Mouse (Mus musculus) forebrain, embryonic 14.5 days (tissue): ENCODE measurements at regions not wholly inside any gene's neighbourhood (a gene's known extent, or its start where the extent isn't known, plus 50 kb on each side); places are given as distances from the start of the nearest gene placed in this dataset.

Source experiments
- ATAC-seq: fragments of 200-750 bp; cut with Nextera tagmentation; 2 replicates; pipeline ENCODE4 v1.8.0; 2017; ENCODE audit warnings: mild to moderate bottlenecking, moderate library complexity
- DNase-seq: peaks from one replicate; pipeline ENCODE4 v3.0.0-alpha.2; 2015; ENCODE audit warnings: low spot score
- H3K27ac ChIP-seq: fragments of 300-500 bp; sonication (generic); 2 replicates; pipeline ENCODE4 v1.5.1; 2014; ENCODE audit warnings: low read depth, mild to moderate bottlenecking, control low read depth, low read length, moderate library complexity
- H3K27me3 ChIP-seq: fragments of 300-500 bp; sonication (generic); replicated peaks from 2 replicates; pipeline ENCODE4 v1.6.1; 2014; ENCODE audit warnings: low read length, control low read depth, mixed read lengths; ENCODE audit not compliant: control insufficient read depth, insufficient read depth
- H3K36me3 ChIP-seq: fragments of 300-500 bp; sonication (generic); 2 replicates; pipeline ENCODE4 v1.6.1; 2014; ENCODE audit warnings: low read length, control low read depth; ENCODE audit not compliant: control insufficient read depth, insufficient read depth
- H3K4me1 ChIP-seq: fragments of 300-500 bp; sonication (generic); 2 replicates; pipeline ENCODE4 v1.6.1; 2014; ENCODE audit warnings: antibody characterized with exemption, low read length, control low read depth; ENCODE audit not compliant: control insufficient read depth, insufficient read depth
- H3K4me2 ChIP-seq: fragments of 300-500 bp; sonication (generic); 2 replicates; pipeline ENCODE4 v1.6.1; 2014; ENCODE audit warnings: mild to moderate bottlenecking, control low read depth, low read length
- H3K4me3 ChIP-seq: fragments of 300-500 bp; sonication (generic); 2 replicates; pipeline ENCODE4 v1.5.1; 2014; ENCODE audit warnings: low read depth, low read length, control low read depth
- H3K9ac ChIP-seq: fragments of 300-500 bp; sonication (generic); 2 replicates; pipeline ENCODE4 v1.6.1; 2014; ENCODE audit warnings: mild to moderate bottlenecking, low read length, control low read depth, moderate library complexity
- H3K9me3 ChIP-seq: fragments of 300-500 bp; sonication (generic); replicated peaks from 2 replicates; pipeline ENCODE4 v1.6.1; 2016; ENCODE audit warnings: low read length, control low read depth, mixed read lengths; ENCODE audit not compliant: control insufficient read depth
- WGBS: fragments of 180-500 bp; shearing (Covaris S2); extraction: QIAGEN DNeasy Blood & Tissue Kit; methylation state at CpG from one replicate; pipeline ENCODE4 v1.1.7; 2014; 5-methylcytosine and 5-hydroxymethylcytosine counted together

GRCm38 (mm10) chr12:77901254-77901653 lies 292.8 kb upstream of the Gm6657 start:
- no peaks in the 10 kb centered on the region for H3K9me3 ChIP-seq
- DNase-seq (no peak), ATAC-seq (no peak)
- no peaks in the 10 kb centered on the region for H3K4me1 ChIP-seq
- H3K4me2 ChIP-seq, result no peak overlapping the region
- H3K27me3 ChIP-seq, result no peaks in the 10 kb centered on the region
- no peak overlapping the region for H3K4me3 ChIP-seq
- no peak overlapping the region for H3K27ac ChIP-seq
- WGBS, result 18% methylated on average over 1 of the region's 1 CpGs
- no peak overlapping the region for H3K9ac ChIP-seq
- H3K36me3 ChIP-seq, result no peaks in the 10 kb centered on the region

DNA sequence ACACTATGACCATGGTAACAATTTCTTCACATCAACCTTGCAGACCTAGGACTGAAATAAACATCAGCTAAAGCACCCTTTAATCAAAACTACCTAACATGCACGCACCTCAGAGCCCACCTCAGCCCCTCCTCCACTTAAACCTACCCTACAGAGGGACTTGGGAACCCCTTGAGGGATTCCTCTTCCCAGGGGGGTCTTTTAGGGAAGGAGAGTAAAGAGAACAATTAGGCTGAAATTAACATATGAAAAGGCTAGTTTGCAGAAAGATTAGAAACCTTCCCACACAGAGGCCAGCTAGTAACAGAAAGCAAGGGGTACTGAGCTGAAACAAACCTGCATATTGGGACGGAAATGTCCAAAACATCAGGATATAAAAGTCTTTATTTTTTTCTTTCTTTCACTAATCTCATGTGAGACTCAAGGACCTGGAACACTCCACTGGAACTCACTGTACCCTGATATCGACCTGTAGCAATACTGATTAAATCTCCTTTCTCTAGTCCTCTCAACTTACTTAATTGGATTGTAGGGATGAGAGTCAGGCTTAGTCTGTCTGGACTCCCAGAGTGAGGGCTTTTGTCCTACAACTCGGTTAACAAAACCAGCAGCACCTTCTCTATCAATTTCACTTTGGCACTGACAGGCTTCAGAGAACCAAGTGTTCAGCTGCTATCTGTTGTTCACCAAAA lies 281.0 kb upstream of the Gm6657 start:
- ATAC-seq, result peak; percentile 29; the same call in 1 of the 2 replicates
- Histone ChIP-seq H3K4me1 (no peaks in the 10 kb centered on the region), H3K27ac (no peak overlapping the region), H3K36me3 (no peaks in the 10 kb centered on the region), H3K9ac (no peak overlapping the region), H3K27me3 (no peaks in the 10 kb centered on the region), H3K4me3 (no peak overlapping the region), H3K9me3 (no peaks in the 10 kb centered on the region), H3K4me2 (no peak overlapping the region)
- DNase-seq, result no peak
- WGBS, result 4% methylated on average over 4 of the region's 4 CpGs

- no peak overlapping the region for H3K4me3 ChIP-seq
- no peaks in the 10 kb centered on the region for H3K27me3 ChIP-seq
- ATAC-seq (no peak), DNase-seq (no peak)
- H3K9ac ChIP-seq, result no peak overlapping the region
- no peaks in the 10 kb centered on the region for H3K9me3 ChIP-seq
- H3K36me3 ChIP-seq, result no peaks in the 10 kb centered on the region
- no peak overlapping the region for H3K27ac ChIP-seq
- H3K4me2 ChIP-seq, result no peak overlapping the region
- WGBS, result 61% methylated on average over 4 of the region's 4 CpGs
- no peaks in the 10 kb centered on the region for H3K4me1 ChIP-seq
Measured at GRCm38 (mm10) chr12:77928729-77929128, 265.3 kb upstream of the Gm6657 start.

DNA sequence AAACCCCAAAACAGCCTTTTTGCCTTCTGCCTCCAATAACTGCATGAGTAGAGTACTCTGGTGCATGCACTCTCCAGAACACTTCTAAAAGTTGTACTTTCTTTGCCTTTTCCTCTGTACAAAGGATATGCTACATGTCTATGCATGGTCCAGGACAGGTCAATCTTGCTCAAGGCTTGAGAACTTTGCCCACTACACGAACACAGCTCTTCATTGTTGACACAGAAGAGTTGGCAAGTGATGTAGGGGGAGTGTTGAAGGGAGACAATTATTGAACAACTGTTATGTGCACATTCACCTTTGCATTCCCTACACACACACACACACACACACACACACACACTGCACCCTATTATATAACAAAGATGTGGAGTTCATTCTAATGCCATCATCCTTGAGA lies 264.5 kb upstream of the Gm6657 start:
- H3K27ac ChIP-seq, result no peak overlapping the region
- ATAC-seq, result no peak
- no peak for DNase-seq
- 74% methylated on average over 1 of the region's 1 CpGs for WGBS
- H3K4me2 ChIP-seq, result no peak overlapping the region
- no peaks in the 10 kb centered on the region for H3K9me3 ChIP-seq
- H3K4me3 ChIP-seq, result no peak overlapping the region
- H3K9ac ChIP-seq, result no peak overlapping the region
- H3K36me3 ChIP-seq, result no peaks in the 10 kb centered on the region
- no peaks in the 10 kb centered on the region for H3K4me1 ChIP-seq
- no peaks in the 10 kb centered on the region for H3K27me3 ChIP-seq

DNA sequence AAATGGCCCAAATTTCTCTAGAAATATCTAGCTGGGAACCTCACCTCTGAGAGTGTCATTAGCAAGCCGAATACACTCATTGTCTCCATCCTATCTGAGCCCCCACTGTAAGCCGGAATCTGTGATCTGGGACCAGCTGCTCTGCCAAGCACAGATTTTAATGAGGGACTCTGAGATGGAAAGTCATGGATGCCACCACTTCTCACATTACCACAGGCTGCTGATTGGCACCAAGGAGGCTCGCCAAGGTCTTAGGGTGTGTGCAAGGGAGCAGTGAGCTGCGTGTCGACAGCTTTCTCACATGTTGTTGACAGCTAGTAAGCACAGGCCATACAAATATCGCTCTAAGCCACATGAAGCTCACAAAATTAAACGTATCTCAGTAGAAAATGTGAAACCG lies 250.1 kb upstream of the Gm6657 start:
- Histone ChIP-seq H3K36me3 (no peaks in the 10 kb centered on the region), H3K4me2 (no peak overlapping the region), H3K27me3 (no peaks in the 10 kb centered on the region), H3K9ac (no peak overlapping the region), H3K27ac (no peak overlapping the region), H3K9me3 (no peaks in the 10 kb centered on the region), H3K4me3 (no peak overlapping the region), H3K4me1 (no peaks in the 10 kb centered on the region)
- ATAC-seq (peak; percentile 93), DNase-seq (peak; percentile 86)
- 35% methylated on average over 8 of the region's 8 CpGs for WGBS

DNA sequence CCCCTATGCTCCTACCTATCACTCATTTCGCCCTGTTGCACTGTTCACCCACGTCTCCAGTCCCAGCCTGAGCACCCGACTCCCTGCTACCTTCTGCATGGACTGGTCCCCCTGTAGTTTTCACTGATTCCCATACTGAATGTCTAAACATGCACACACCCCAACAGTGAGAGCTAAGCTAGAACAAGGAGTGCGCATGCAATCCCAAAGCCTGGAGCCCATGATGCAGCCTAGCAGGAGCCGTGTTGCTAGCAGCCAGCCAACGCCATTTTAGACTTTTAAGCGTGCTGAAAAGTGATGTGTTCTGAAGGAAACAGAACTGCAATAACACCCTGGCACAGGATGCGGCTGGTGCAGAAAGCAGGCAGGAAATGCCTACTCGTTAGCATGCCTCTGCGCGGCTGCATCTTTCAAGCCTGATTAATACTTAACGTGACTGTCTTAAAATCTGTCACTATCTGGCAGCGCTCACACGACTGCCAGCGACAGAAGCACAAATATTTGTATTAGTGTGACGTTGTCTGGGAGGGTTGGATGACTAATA lies 244.5 kb upstream of the Gm6657 start:
- Histone ChIP-seq H3K4me2 (peak overlapping the region; percentile 29), H3K9me3 (no peaks in the 10 kb centered on the region), H3K36me3 (no peaks in the 10 kb centered on the region), H3K9ac (no peak overlapping the region), H3K27ac (no peak overlapping the region), H3K27me3 (no peaks in the 10 kb centered on the region), H3K4me3 (no peak overlapping the region), H3K4me1 (no peaks in the 10 kb centered on the region)
- DNase-seq (peak; percentile 90), ATAC-seq (peak; percentile 92)
- WGBS, result 25% methylated on average over 16 of the region's 16 CpGs

DNA sequence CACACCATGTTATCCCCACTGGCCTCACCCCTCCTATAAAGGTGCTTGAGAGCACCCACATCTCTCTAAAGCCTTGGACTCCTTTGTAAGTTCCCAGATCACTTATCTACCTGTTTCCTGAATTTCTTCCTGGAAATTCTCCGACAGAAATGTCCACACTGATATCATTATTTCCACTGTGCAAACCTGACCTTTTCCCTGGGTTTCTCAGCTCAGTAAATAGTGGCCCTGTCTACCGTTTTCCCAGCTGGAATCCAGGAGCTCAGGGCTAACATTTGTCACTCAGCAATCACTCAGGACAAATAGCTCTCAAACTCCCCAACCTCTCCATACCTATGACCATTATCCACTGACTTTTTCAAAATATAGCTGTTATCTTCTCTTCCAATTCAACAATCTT lies 241.6 kb upstream of the Gm6657 start:
- Histone ChIP-seq H3K27me3 (no peaks in the 10 kb centered on the region), H3K4me2 (no peak overlapping the region), H3K4me3 (no peak overlapping the region), H3K9ac (no peak overlapping the region), H3K4me1 (no peaks in the 10 kb centered on the region), H3K9me3 (no peaks in the 10 kb centered on the region), H3K36me3 (no peaks in the 10 kb centered on the region), H3K27ac (no peak overlapping the region)
- no peak for ATAC-seq
- WGBS, result 73% methylated on average over 2 of the region's 2 CpGs
- no peak for DNase-seq

DNA sequence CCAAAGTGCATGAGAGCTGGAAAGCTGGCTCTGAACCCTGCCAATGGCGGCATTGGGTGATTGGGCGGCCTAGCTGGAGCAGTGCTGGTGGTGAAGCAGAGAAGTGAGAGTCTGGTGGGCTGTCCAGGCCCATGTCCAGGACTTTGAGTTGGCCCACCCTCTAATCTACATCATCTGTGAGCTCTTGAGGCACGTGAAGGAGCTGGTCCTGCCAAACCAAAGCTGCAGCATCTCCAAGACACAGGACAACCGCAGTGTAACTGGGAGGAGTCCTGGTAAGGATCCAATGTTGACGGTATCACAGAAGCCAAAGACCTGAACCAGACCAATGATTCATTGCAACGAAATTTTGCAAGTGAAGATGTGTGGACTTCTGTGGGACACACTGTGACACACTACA lies 231.4 kb upstream of the Gm6657 start:
- H3K27me3 ChIP-seq, result no peaks in the 10 kb centered on the region
- WGBS, result 91% methylated on average over 6 of the region's 6 CpGs
- H3K36me3 ChIP-seq, result no peaks in the 10 kb centered on the region
- no peak for ATAC-seq
- H3K9me3 ChIP-seq, result no peaks in the 10 kb centered on the region
- H3K4me2 ChIP-seq, result no peak overlapping the region
- H3K9ac ChIP-seq, result no peak overlapping the region
- H3K4me1 ChIP-seq, result no peaks in the 10 kb centered on the region
- H3K27ac ChIP-seq, result no peak overlapping the region
- no peak for DNase-seq
- H3K4me3 ChIP-seq, result no peak overlapping the region

DNA sequence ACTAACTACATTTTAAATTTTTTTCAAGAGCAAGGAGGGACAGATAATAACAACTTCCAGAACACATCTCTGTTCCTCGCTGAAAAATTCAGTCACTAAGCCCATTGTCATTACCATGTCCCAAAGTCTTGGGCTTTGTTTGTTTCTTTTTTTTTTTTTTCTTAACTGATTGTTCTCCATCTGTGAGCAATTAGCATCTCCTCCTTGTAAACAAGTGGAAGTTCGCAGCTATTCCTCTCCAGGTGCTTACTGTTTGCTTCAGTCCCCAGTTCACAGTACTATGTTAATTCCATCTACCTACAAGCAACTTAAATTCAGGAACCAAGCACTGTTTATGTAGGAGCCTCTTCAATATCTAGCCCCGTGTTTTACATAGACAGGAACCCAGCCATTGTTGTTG lies 225.5 kb upstream of the Gm6657 start:
- Histone ChIP-seq H3K27me3 (no peaks in the 10 kb centered on the region), H3K9me3 (no peaks in the 10 kb centered on the region), H3K9ac (no peak overlapping the region), H3K36me3 (no peaks in the 10 kb centered on the region), H3K4me1 (no peaks in the 10 kb centered on the region), H3K4me2 (no peak overlapping the region), H3K27ac (no peak overlapping the region), H3K4me3 (no peak overlapping the region)
- ATAC-seq (no peak), DNase-seq (no peak)
- WGBS, result 69% methylated on average over 3 of the region's 3 CpGs
